Mouse (Mus musculus): ENCODE data around the gene Lrit3. TPM values are rescaled to one million over a fixed set of nuclear protein-coding genes. Genes with fewer than 3 reads are reported as not detected.

Gene Lrit3
- polyA plus RNA-seq, 1 experiment, result not detected

DNA sequence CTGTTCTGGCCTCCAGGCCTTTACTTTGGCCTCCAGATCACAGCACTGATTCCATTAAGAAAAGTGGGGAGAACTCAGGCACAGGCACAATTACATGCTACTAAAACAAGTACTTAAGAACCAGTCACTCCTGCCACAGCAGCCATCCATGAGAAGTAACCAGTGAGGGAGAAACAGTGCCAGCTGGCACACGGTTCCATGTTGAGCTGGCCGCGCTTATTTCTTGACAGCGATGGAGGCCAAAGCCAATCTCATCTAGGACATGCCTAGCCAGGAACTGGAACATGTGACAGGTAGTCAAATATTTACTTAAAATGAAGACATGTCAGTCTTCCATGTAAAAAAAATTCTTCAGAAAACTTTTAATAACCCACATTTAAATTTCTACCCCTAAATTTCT, 20.3 kb upstream of the Lrit3 start:
- Histone ChIP-seq H3K27me3 (ENCODE audit: control insufficient read depth, insufficient read depth, low read length, poor library complexity, severe bottlenecking) (no peaks in the 10 kb centered on the region), H3K27ac (ENCODE audit: insufficient read depth, low read length) (no peak overlapping the region), H3K9ac (ENCODE audit: low read depth, poor library complexity, severe bottlenecking) (no peak overlapping the region), H3K4me1 (ENCODE audit: control insufficient read depth, insufficient read depth, low read length) (no peaks in the 10 kb centered on the region), H3K36me3 (ENCODE audit: control insufficient read depth, insufficient read depth, low read length, poor library complexity, severe bottlenecking) (peaks cover 46% of the 10 kb centered on the region), H3K9me3 (replicated peaks; ENCODE audit: control insufficient read depth, insufficient read depth, low read length, poor library complexity, severe bottlenecking) (no peaks in the 10 kb centered on the region), H3K4me3 (ENCODE audit: low read depth, low read length) (no peak overlapping the region)
- TF ChIP-seq POLR2A (IDR thresholded peaks at IDR 0.05; ENCODE audit: insufficient read depth, low read length), result no peak

DNA sequence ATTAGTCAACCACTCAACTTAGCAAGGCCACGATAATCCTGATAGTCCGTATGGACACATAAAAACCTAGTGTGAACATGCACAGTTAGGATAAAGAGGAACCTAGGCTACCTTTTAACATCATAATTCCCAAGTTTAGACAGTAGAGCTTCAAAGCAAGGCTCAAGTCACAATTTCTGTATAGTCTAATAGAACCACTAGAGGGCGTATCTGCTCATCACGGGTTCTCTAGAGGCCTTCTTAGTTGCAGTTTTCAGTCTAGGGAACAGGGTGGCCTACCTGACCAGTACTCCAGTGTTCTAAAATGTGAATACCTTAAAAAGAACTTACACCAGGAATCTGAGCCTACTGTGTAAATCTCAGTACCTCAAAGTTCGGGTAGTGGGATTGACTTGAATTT, 19.5 kb upstream of the Lrit3 start:
- TF ChIP-seq POLR2A (IDR thresholded peaks at IDR 0.05; ENCODE audit: insufficient read depth, low read length) (no peak), CTCF (IDR thresholded peaks at IDR 0.05; ENCODE audit: low read depth, low read length) (no peak), EP300 (IDR thresholded peaks at IDR 0.05; ENCODE audit: insufficient read depth, low read depth, low read length) (no peak)
- Histone ChIP-seq H3K9ac (ENCODE audit: low read depth, poor library complexity, severe bottlenecking) (no peak overlapping the region), H3K27ac (ENCODE audit: insufficient read depth, low read length) (no peak overlapping the region), H3K9me3 (replicated peaks; ENCODE audit: control insufficient read depth, insufficient read depth, low read length, poor library complexity, severe bottlenecking) (no peaks in the 10 kb centered on the region), H3K27me3 (ENCODE audit: control insufficient read depth, insufficient read depth, low read length, poor library complexity, severe bottlenecking) (no peaks in the 10 kb centered on the region), H3K4me1 (ENCODE audit: control insufficient read depth, insufficient read depth, low read length) (no peaks in the 10 kb centered on the region), H3K4me3 (ENCODE audit: low read depth, low read length) (no peak overlapping the region), H3K36me3 (ENCODE audit: control insufficient read depth, insufficient read depth, low read length, poor library complexity, severe bottlenecking) (peaks cover 39% of the 10 kb centered on the region)

DNA sequence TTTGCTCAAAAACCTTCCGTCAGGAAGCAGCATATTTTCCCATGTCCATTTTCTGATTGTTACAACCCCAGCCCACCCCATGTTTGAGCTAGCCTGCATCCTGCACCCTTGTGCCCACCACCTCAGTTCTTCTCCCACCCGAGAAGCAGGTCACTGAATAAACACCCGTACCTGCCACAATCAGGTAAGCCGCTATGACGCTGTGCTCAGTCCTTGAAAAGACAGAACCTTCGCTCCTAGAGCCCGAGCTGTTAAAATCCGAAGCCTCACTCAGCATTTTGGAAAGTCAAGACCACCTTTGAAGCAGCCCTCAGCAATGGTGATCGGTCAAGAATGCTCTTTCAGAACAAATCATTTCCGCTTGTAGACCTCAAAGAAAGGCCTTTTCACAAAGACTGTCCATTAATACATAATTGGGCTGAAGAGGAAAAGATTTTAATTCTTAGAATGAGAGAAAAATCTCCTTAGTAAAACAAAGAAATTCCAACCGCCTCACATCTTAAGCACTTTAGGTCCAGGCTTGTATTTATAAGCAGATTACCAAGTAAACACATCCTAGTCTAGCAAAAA, 18.5 kb upstream of the Lrit3 start, which contains the start of gene Rrh:
Rrh (minus strand) TSS at position 382 of the 570 bp plus-strand sequence.
- H3K27me3 ChIP-seq (ENCODE audit: control insufficient read depth, insufficient read depth, low read length, poor library complexity, severe bottlenecking), result no peaks in the 10 kb centered on the region
- no peak within 1 kb of the TSS for H3K27ac ChIP-seq (ENCODE audit: insufficient read depth, low read length)
- H3K36me3 ChIP-seq (ENCODE audit: control insufficient read depth, insufficient read depth, low read length, poor library complexity, severe bottlenecking), result peaks cover 31% of the 10 kb centered on the region
- H3K9me3 ChIP-seq (replicated peaks; ENCODE audit: control insufficient read depth, insufficient read depth, low read length, poor library complexity, severe bottlenecking), result no peaks in the 10 kb centered on the region
- no peak for TF ChIP-seq EP300 (IDR thresholded peaks at IDR 0.05; ENCODE audit: insufficient read depth, low read depth, low read length)
- TF ChIP-seq POLR2A (IDR thresholded peaks at IDR 0.05; ENCODE audit: insufficient read depth, low read length), result no peak
- TF ChIP-seq CTCF (IDR thresholded peaks at IDR 0.05; ENCODE audit: low read depth, low read length), result no peak
- no peaks in the 10 kb centered on the region for H3K4me1 ChIP-seq (ENCODE audit: control insufficient read depth, insufficient read depth, low read length)
- no peak within 1 kb of the TSS for H3K4me3 ChIP-seq (ENCODE audit: low read depth, low read length)
- H3K9ac ChIP-seq (ENCODE audit: low read depth, poor library complexity, severe bottlenecking), result no peak within 1 kb of the TSS

DNA sequence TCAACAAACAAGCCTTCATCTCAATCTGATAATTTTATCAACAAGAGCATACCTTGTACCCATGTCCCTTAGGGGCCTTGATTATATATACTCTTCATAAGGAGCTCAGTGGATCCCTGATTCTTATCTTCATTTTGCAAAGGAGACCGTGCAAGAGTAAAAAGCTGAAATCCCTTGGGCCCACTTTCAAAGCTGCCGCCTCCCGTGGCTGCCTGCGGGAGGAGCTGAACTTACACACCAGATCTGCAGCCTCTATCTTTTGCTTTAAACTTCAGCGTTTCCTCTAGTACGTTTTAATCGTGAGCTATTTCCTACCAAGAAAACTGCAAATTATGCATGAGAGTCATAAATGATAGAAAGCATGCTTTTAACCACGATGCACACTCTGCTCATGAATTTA, 17.9 kb upstream of the Lrit3 start:
- H3K27me3 ChIP-seq (ENCODE audit: control insufficient read depth, insufficient read depth, low read length, poor library complexity, severe bottlenecking), result no peaks in the 10 kb centered on the region
- H3K9me3 ChIP-seq (replicated peaks; ENCODE audit: control insufficient read depth, insufficient read depth, low read length, poor library complexity, severe bottlenecking), result no peaks in the 10 kb centered on the region
- H3K9ac ChIP-seq (ENCODE audit: low read depth, poor library complexity, severe bottlenecking), result no peak overlapping the region
- no peak for TF ChIP-seq CTCF (IDR thresholded peaks at IDR 0.05; ENCODE audit: low read depth, low read length)
- no peak for TF ChIP-seq EP300 (IDR thresholded peaks at IDR 0.05; ENCODE audit: insufficient read depth, low read depth, low read length)
- TF ChIP-seq POLR2A (IDR thresholded peaks at IDR 0.05; ENCODE audit: insufficient read depth, low read length), result no peak
- no peak overlapping the region for H3K4me3 ChIP-seq (ENCODE audit: low read depth, low read length)
- no peaks in the 10 kb centered on the region for H3K4me1 ChIP-seq (ENCODE audit: control insufficient read depth, insufficient read depth, low read length)
- H3K27ac ChIP-seq (ENCODE audit: insufficient read depth, low read length), result no peak overlapping the region
- H3K36me3 ChIP-seq (ENCODE audit: control insufficient read depth, insufficient read depth, low read length, poor library complexity, severe bottlenecking), result peaks cover 28% of the 10 kb centered on the region

DNA sequence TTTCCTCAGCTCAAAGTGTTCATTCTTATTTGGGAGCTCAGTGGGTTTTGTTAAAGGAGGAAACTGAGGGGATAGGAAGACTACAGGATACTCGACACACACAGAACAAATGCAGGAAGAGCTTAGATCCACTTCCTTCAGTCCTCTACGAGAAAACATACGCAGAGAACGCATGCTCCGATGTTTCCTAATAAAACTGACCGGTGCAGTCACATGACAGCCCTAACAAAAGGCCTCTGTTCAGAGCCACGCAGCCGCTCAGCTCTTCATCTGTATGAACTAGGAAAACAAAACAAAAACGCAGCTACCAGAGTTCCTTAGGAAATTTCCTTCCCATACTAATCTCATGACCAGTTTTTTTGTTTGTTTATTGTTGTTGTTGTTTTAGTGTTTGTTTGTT, 17.0 kb upstream of the Lrit3 start:
- H3K27ac ChIP-seq (ENCODE audit: insufficient read depth, low read length), result no peak overlapping the region
- H3K36me3 ChIP-seq (ENCODE audit: control insufficient read depth, insufficient read depth, low read length, poor library complexity, severe bottlenecking), result peaks cover 21% of the 10 kb centered on the region
- no peak for TF ChIP-seq EP300 (IDR thresholded peaks at IDR 0.05; ENCODE audit: insufficient read depth, low read depth, low read length)

DNA sequence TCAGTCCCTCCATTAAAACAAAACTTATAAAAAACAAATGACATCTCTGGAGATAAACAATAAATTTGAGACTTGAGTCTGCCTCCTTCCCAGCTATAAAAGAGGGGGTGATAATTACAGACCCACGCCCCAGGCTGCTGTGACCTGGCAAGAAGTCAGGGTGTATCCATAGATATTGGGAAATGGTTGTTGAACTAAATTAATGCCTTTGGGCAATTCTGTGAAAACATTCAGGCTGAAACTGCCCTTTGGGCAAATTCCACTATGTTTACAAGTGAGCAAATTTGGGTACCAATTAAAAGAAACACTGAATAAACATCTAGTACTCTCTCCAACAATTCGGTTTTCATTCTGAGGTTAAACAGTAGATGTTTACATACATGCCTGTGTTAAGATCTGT, 4.8 kb downstream of the Lrit3 start:
- H3K27me3 ChIP-seq (ENCODE audit: control insufficient read depth, insufficient read depth, low read length, poor library complexity, severe bottlenecking), result no peaks in the 10 kb centered on the region

More for the DNA sequence above, 17.0 kb upstream of the Lrit3 start:
- H3K9me3 ChIP-seq (replicated peaks; ENCODE audit: control insufficient read depth, insufficient read depth, low read length, poor library complexity, severe bottlenecking), result no peaks in the 10 kb centered on the region
- H3K27me3 ChIP-seq (ENCODE audit: control insufficient read depth, insufficient read depth, low read length, poor library complexity, severe bottlenecking), result no peaks in the 10 kb centered on the region
- no peaks in the 10 kb centered on the region for H3K4me1 ChIP-seq (ENCODE audit: control insufficient read depth, insufficient read depth, low read length)
- H3K4me3 ChIP-seq (ENCODE audit: low read depth, low read length), result no peak overlapping the region
- H3K9ac ChIP-seq (ENCODE audit: low read depth, poor library complexity, severe bottlenecking), result no peak overlapping the region

More for the DNA sequence above, 4.8 kb downstream of the Lrit3 start:
- H3K9me3 ChIP-seq (replicated peaks; ENCODE audit: control insufficient read depth, insufficient read depth, low read length, poor library complexity, severe bottlenecking), result no peaks in the 10 kb centered on the region
- TF ChIP-seq CTCF (IDR thresholded peaks at IDR 0.05; ENCODE audit: low read depth, low read length), result no peak
- TF ChIP-seq EP300 (IDR thresholded peaks at IDR 0.05; ENCODE audit: insufficient read depth, low read depth, low read length), result no peak
- no peak for TF ChIP-seq POLR2A (IDR thresholded peaks at IDR 0.05; ENCODE audit: insufficient read depth, low read length)
- H3K4me1 ChIP-seq (ENCODE audit: control insufficient read depth, insufficient read depth, low read length), result no peaks in the 10 kb centered on the region
- H3K9ac ChIP-seq (ENCODE audit: low read depth, poor library complexity, severe bottlenecking), result no peak overlapping the region
- no peak overlapping the region for H3K4me3 ChIP-seq (ENCODE audit: low read depth, low read length)
- no peaks in the 10 kb centered on the region for H3K36me3 ChIP-seq (ENCODE audit: control insufficient read depth, insufficient read depth, low read length, poor library complexity, severe bottlenecking)
- no peak overlapping the region for H3K27ac ChIP-seq (ENCODE audit: insufficient read depth, low read length)
